ENCODE assay signal across 8 mouse cellular contexts in genomic region chr19:45063565-45064292, GRCm38 (mm10). TPM values are rescaled to one million over a fixed set of nuclear protein-coding genes. Genes with fewer than 3 reads are reported as not detected.
DNase-seq lines count a peak whose midpoint lies in the region; ATAC-seq lines count a peak whose summit lies in the region.

No protein-coding gene starts in this region.

- H3K4me1 ChIP-seq in erythroblast, embryonic 14.5 days (ENCODE audit: control insufficient read depth) = peaks cover 46% of the 10 kb centered on the region
- peaks cover 8% of the 10 kb centered on the region for H3K4me1 ChIP-seq in kidney, embryonic 14.5 days (ENCODE audit: control insufficient read depth, insufficient read depth, low read length)

- peaks cover 36% of the 10 kb centered on the region for H3K27me3 ChIP-seq in erythroblast, embryonic 14.5 days (ENCODE audit: control insufficient read depth)
- peaks cover 48% of the 10 kb centered on the region for H3K27me3 ChIP-seq in kidney, embryonic 14.5 days (ENCODE audit: control insufficient read depth, insufficient read depth, low read length)

- H3K9ac ChIP-seq in kidney, embryonic 14.5 days (ENCODE audit: low read depth, low read length) = no peak overlapping the region

- ATAC-seq in kidney, embryonic 14.5 days (ENCODE audit: low FRiP score, low TSS enrichment) = peak; percentile 60

- DNase-seq in right cerebral cortex, adult 18-20 months = peak; percentile 49
- DNase-seq in right cerebral cortex, postnatal 36 days (ENCODE audit: low spot score in 2 of 2) = no peak
- DNase-seq in adrenal gland, postnatal 14 days = peak; percentile 77
- peak; percentile 76 for DNase-seq in lung, postnatal 14 days
- DNase-seq in spleen, postnatal 36 days (ENCODE audit: low spot score in 2 of 2) = peak; percentile 46 to 57
- no peak for DNase-seq in frontal cortex, postnatal 25 days (ENCODE audit: low spot score in 2 of 2)

- 45% methylated on average over 20 of the region's 20 CpGs for WGBS in kidney, embryonic 14.5 days

- no peaks in the 10 kb centered on the region for H3K36me3 ChIP-seq in erythroblast, embryonic 14.5 days (ENCODE audit: control insufficient read depth)
- H3K36me3 ChIP-seq in kidney, embryonic 14.5 days (ENCODE audit: control insufficient read depth, insufficient read depth, low read length) = no peaks in the 10 kb centered on the region

- H3K9me3 ChIP-seq in erythroblast, embryonic 14.5 days (ENCODE audit: control insufficient read depth, low read length) = no peaks in the 10 kb centered on the region
- H3K9me3 ChIP-seq in kidney, embryonic 14.5 days (ENCODE audit: control insufficient read depth, low read length) = no peaks in the 10 kb centered on the region

- H3K4me3 ChIP-seq in erythroblast, embryonic 14.5 days (replicated peaks) = peak overlapping the region; percentile 26
- no peak overlapping the region for H3K4me3 ChIP-seq in kidney, embryonic 14.5 days (ENCODE audit: low read length)

- H3K4me2 ChIP-seq in kidney, embryonic 14.5 days (replicated peaks; ENCODE audit: low read depth, low read length) = no peak overlapping the region

- no peak overlapping the region for H3K27ac ChIP-seq in kidney, embryonic 14.5 days (ENCODE audit: low read depth, low read length)

RNA-seq across cellular contexts. Expression of gene Kazald1, which starts 11.3 kb away (rescaled TPM):
- total RNA-seq in adrenal gland, postnatal 14 days (2021) = 5.7 and 6.3 TPM in 2 replicates
- not detected in 2 replicates for polyA plus RNA-seq in erythroblast, embryonic 14.5 days (2012)
- 10.7 and 10.9 TPM in 2 replicates for polyA plus RNA-seq in kidney, embryonic 14.5 days (2014; fragmentation: Nextera tagmentation; extraction: Ambion mirVana)

RNA-seq across cellular contexts. Expression of gene Sfxn3, which starts 16.4 kb away (rescaled TPM):
- total RNA-seq in adrenal gland, postnatal 14 days (2021) = 51.7 and 58.1 TPM in 2 replicates
- 0.08 and 0.11 TPM in 2 replicates for polyA plus RNA-seq in erythroblast, embryonic 14.5 days (2012)
- polyA plus RNA-seq in kidney, embryonic 14.5 days (2014; fragmentation: Nextera tagmentation; extraction: Ambion mirVana) = 11.0 and 18.3 TPM in 2 replicates

RNA-seq across cellular contexts. Expression of gene Pdzd7, which starts 18.2 kb away (rescaled TPM):
- not detected in 2 replicates for total RNA-seq in adrenal gland, postnatal 14 days (2021)
- polyA plus RNA-seq in erythroblast, embryonic 14.5 days (2012) = not detected in 2 replicates
- polyA plus RNA-seq in kidney, embryonic 14.5 days (2014; fragmentation: Nextera tagmentation; extraction: Ambion mirVana) = 1.3 and 1.4 TPM in 2 replicates

RNA-seq across cellular contexts. Expression of gene Lzts2, which starts 49.5 kb away (rescaled TPM):
- total RNA-seq in adrenal gland, postnatal 14 days (2021) = 70.4 and 77.4 TPM in 2 replicates
- polyA plus RNA-seq in erythroblast, embryonic 14.5 days (2012) = 0.29 and 0.33 TPM in 2 replicates
- polyA plus RNA-seq in kidney, embryonic 14.5 days (2014; fragmentation: Nextera tagmentation; extraction: Ambion mirVana) = 59.1 and 68.2 TPM in 2 replicates

RNA-seq across cellular contexts. Expression of gene Mrpl43, which starts 57.5 kb away (rescaled TPM):
- total RNA-seq in adrenal gland, postnatal 14 days (2021) = 45.6 and 50.0 TPM in 2 replicates
- polyA plus RNA-seq in erythroblast, embryonic 14.5 days (2012) = 7.0 and 7.7 TPM in 2 replicates
- polyA plus RNA-seq in kidney, embryonic 14.5 days (2014; fragmentation: Nextera tagmentation; extraction: Ambion mirVana) = 69.9 and 83.2 TPM in 2 replicates

Comparison
In these comparisons a context has a peak if more than half of its experiments do, and no peak if none do; other contexts are left out.
1. DNase-seq: peak in right cerebral cortex, adult 18-20 months (single experiment), adrenal gland, postnatal 14 days (single experiment), lung, postnatal 14 days (single experiment) and spleen, postnatal 36 days (2 of 2); none in right cerebral cortex, postnatal 36 days (0 of 2) and frontal cortex, postnatal 25 days (0 of 2).
2. RNA of gene Kazald1, which starts 11.3 kb away (polyA plus RNA-seq): 10.7 to 10.9 TPM in kidney, embryonic 14.5 days; not detected in erythroblast, embryonic 14.5 days; every median in the first group is over 10 times any median in the second.
3. RNA of gene Sfxn3, which starts 16.4 kb away (polyA plus RNA-seq): 11.0 to 18.3 TPM in kidney, embryonic 14.5 days; 0.08 to 0.11 TPM in erythroblast, embryonic 14.5 days; every median in the first group is over 10 times any median in the second.